Mouse (Mus musculus): ENCODE measurements at regions not wholly inside any gene's neighbourhood (a gene's known extent, or its start where the extent isn't known, plus 50 kb on each side); places are given as distances from the start of the nearest gene placed in this dataset.

GRCm38 (mm10) chr7:145040871-145041270 lies 101.1 kb upstream of the Ccnd1 start:
- TF ChIP-seq CTCF (IDR thresholded peaks at IDR 0.05; ENCODE audit: low read depth) (no peak), EP300 (IDR thresholded peaks at IDR 0.05; ENCODE audit: low read depth) (no peak)

Measured in liver, embryonic 14.5 days (tissue).